Mouse (Mus musculus): ENCODE data around the gene Dpf3. TPM values are rescaled to one million over a fixed set of nuclear protein-coding genes. Genes with fewer than 3 reads are reported as not detected.

Gene Dpf3
- polyA plus RNA-seq, 1 experiment from 2014 or later: 15.5 TPM

- no peak for ATAC-seq (ENCODE audit: low FRiP score, low TSS enrichment)
- Histone ChIP-seq H3K4me1 (ENCODE audit: control insufficient read depth, insufficient read depth, low read length) (peaks cover 11% of the 10 kb centered on the region; the same call in 1 of the 2 replicates), H3K9ac (ENCODE audit: low read depth, low read length) (no peak overlapping the region), H3K4me3 (ENCODE audit: low read length) (no peak overlapping the region), H3K27me3 (ENCODE audit: control insufficient read depth, insufficient read depth, low read length) (no peaks in the 10 kb centered on the region), H3K36me3 (ENCODE audit: control insufficient read depth, insufficient read depth, low read length) (no peaks in the 10 kb centered on the region), H3K4me2 (replicated peaks; ENCODE audit: low read depth, low read length) (no peak overlapping the region), H3K9me3 (ENCODE audit: control insufficient read depth, low read length) (no peaks in the 10 kb centered on the region), H3K27ac (ENCODE audit: low read depth, low read length) (no peak overlapping the region)
- WGBS: 75% methylated on average over 12 of the region's 12 CpGs
Measured at GRCm38 (mm10) chr12:83424086-83424719, 63.3 kb downstream of the Dpf3 start.

GRCm38 (mm10) chr12:83420346-83420745 is 67.2 kb downstream of the Dpf3 start:
- no peak for ATAC-seq (ENCODE audit: low FRiP score, low TSS enrichment)
- Histone ChIP-seq H3K9me3 (ENCODE audit: control insufficient read depth, low read length) (no peaks in the 10 kb centered on the region), H3K36me3 (ENCODE audit: control insufficient read depth, insufficient read depth, low read length) (no peaks in the 10 kb centered on the region), H3K9ac (ENCODE audit: low read depth, low read length) (no peak overlapping the region), H3K27ac (ENCODE audit: low read depth, low read length) (no peak overlapping the region), H3K4me1 (ENCODE audit: control insufficient read depth, insufficient read depth, low read length) (no peaks in the 10 kb centered on the region), H3K4me3 (ENCODE audit: low read length) (no peak overlapping the region), H3K4me2 (replicated peaks; ENCODE audit: low read depth, low read length) (no peak overlapping the region), H3K27me3 (ENCODE audit: control insufficient read depth, insufficient read depth, low read length) (no peaks in the 10 kb centered on the region)
- 88% methylated on average over 5 of the region's 5 CpGs for WGBS

GRCm38 (mm10) chr12:83415207-83415606 is 72.3 kb downstream of the Dpf3 start:
- Histone ChIP-seq H3K9me3 (ENCODE audit: control insufficient read depth, low read length) (no peaks in the 10 kb centered on the region), H3K4me3 (ENCODE audit: low read length) (no peak overlapping the region), H3K4me1 (ENCODE audit: control insufficient read depth, insufficient read depth, low read length) (no peaks in the 10 kb centered on the region), H3K27me3 (ENCODE audit: control insufficient read depth, insufficient read depth, low read length) (no peaks in the 10 kb centered on the region), H3K9ac (ENCODE audit: low read depth, low read length) (no peak overlapping the region), H3K36me3 (ENCODE audit: control insufficient read depth, insufficient read depth, low read length) (no peaks in the 10 kb centered on the region), H3K27ac (ENCODE audit: low read depth, low read length) (no peak overlapping the region), H3K4me2 (replicated peaks; ENCODE audit: low read depth, low read length) (no peak overlapping the region)
- no peak for ATAC-seq (ENCODE audit: low FRiP score, low TSS enrichment)
- WGBS: 73% methylated on average over 4 of the region's 4 CpGs

DNA sequence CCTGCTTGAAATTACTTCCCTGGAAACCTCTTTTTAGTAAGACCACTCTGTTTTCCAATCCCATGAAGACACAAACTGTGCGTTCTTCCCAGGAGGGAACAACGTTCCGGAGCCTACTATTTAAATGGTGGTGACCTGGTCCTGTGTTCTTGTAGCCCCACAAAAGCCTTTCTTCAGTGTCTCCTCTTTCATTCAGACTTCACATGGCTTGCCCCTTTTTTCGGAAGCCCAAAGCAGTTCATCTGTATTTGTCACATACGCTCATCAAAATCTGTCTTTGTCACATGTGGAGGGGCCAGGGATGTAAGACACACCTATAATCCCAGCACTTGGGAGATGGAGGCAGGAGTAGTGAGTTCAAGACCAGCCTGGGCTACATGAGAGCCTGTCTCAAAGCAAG is 73.8 kb downstream of the Dpf3 start:
- no peak overlapping the region for H3K4me2 ChIP-seq (replicated peaks; ENCODE audit: low read depth, low read length)
- no peak overlapping the region for H3K27ac ChIP-seq (ENCODE audit: low read depth, low read length)
- no peak overlapping the region for H3K4me3 ChIP-seq (ENCODE audit: low read length)
- no peak overlapping the region for H3K9ac ChIP-seq (ENCODE audit: low read depth, low read length)
- no peaks in the 10 kb centered on the region for H3K4me1 ChIP-seq (ENCODE audit: control insufficient read depth, insufficient read depth, low read length)
- H3K36me3 ChIP-seq (ENCODE audit: control insufficient read depth, insufficient read depth, low read length): no peaks in the 10 kb centered on the region
- ATAC-seq (ENCODE audit: low FRiP score, low TSS enrichment): no peak
- H3K9me3 ChIP-seq (ENCODE audit: control insufficient read depth, low read length): no peaks in the 10 kb centered on the region
- WGBS: 95% methylated on average over 5 of the region's 5 CpGs
- no peaks in the 10 kb centered on the region for H3K27me3 ChIP-seq (ENCODE audit: control insufficient read depth, insufficient read depth, low read length)

DNA sequence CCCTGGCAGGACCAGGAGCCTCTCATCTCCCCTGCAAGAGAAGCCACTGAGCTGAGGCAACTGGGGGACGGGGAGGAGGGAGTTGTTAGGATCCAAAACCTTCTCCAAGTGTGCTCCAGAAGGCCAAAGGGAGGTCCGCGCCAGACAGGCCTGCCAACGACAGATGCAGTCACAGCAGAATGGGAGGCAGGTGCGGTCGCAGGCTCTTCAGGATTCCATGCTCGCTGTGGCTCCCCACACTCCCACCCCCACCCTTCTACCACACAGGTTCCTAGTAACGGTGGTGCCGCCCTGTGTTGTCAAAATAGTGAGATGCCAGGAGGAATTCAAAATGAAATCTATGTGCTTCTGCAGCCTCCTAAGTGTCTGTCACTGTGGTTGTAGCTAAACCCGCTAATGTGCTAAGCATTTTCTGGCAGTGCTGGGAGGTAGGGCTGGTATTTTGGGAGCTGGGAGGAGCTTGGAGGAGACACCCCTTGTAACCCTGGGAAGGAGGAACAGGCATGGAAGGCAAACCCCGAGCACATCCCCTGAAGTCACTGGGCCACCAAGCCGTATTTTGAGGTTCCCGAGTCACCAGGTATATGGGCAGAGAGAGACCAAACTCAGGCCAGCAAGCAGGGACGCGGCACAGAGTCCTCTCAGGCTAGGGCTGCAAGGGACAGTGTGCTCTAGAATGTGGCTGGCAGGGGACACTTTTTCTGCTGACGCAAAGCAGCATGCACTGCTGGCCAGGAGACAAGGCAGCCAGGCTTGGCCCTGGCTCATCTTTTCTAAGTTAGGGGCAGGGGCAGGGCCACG is 75.6 kb downstream of the Dpf3 start:
- no peaks in the 10 kb centered on the region for H3K9me3 ChIP-seq (ENCODE audit: control insufficient read depth, low read length)
- 67% methylated on average over 17 of the region's 17 CpGs for WGBS
- H3K9ac ChIP-seq (ENCODE audit: low read depth, low read length): no peak overlapping the region
- no peaks in the 10 kb centered on the region for H3K27me3 ChIP-seq (ENCODE audit: control insufficient read depth, insufficient read depth, low read length)
- H3K27ac ChIP-seq (ENCODE audit: low read depth, low read length): no peak overlapping the region
- no peaks in the 10 kb centered on the region for H3K4me1 ChIP-seq (ENCODE audit: control insufficient read depth, insufficient read depth, low read length)
- no peaks in the 10 kb centered on the region for H3K36me3 ChIP-seq (ENCODE audit: control insufficient read depth, insufficient read depth, low read length)
- H3K4me3 ChIP-seq (ENCODE audit: low read length): no peak overlapping the region
- ATAC-seq (ENCODE audit: low FRiP score, low TSS enrichment): no peak
- no peak overlapping the region for H3K4me2 ChIP-seq (replicated peaks; ENCODE audit: low read depth, low read length)

DNA sequence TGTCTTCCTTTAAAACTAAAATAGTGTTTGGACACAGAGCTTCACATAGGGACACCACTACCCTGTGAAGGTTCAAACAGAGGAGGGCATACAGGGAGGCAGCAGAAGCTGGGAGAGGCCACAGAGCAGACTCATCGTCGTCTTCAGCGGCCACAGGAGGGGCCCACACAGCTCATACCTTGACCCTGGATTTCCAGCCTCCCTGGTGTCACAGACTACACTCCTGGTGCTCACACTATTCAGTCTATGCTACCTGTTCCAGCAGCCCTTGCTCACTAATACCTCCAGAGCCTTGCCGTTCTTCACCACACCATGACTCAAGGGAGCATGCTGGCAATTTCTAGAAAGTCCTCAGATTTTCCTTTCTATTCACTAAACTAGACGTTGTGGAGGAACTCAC is 76.5 kb downstream of the Dpf3 start:
- WGBS: 72% methylated on average over 5 of the region's 5 CpGs
- H3K4me2 ChIP-seq (replicated peaks; ENCODE audit: low read depth, low read length): no peak overlapping the region
- no peak overlapping the region for H3K9ac ChIP-seq (ENCODE audit: low read depth, low read length)
- no peak for ATAC-seq (ENCODE audit: low FRiP score, low TSS enrichment)
- no peak overlapping the region for H3K27ac ChIP-seq (ENCODE audit: low read depth, low read length)
- no peak overlapping the region for H3K4me3 ChIP-seq (ENCODE audit: low read length)
- H3K27me3 ChIP-seq (ENCODE audit: control insufficient read depth, insufficient read depth, low read length): no peaks in the 10 kb centered on the region
- no peaks in the 10 kb centered on the region for H3K36me3 ChIP-seq (ENCODE audit: control insufficient read depth, insufficient read depth, low read length)
- no peaks in the 10 kb centered on the region for H3K9me3 ChIP-seq (ENCODE audit: control insufficient read depth, low read length)
- H3K4me1 ChIP-seq (ENCODE audit: control insufficient read depth, insufficient read depth, low read length): no peaks in the 10 kb centered on the region

- Histone ChIP-seq H3K4me3 (ENCODE audit: low read length) (no peak overlapping the region), H3K27ac (ENCODE audit: low read depth, low read length) (no peak overlapping the region), H3K9ac (ENCODE audit: low read depth, low read length) (no peak overlapping the region), H3K9me3 (ENCODE audit: control insufficient read depth, low read length) (no peaks in the 10 kb centered on the region), H3K4me1 (ENCODE audit: control insufficient read depth, insufficient read depth, low read length) (no peaks in the 10 kb centered on the region), H3K36me3 (ENCODE audit: control insufficient read depth, insufficient read depth, low read length) (no peaks in the 10 kb centered on the region), H3K4me2 (replicated peaks; ENCODE audit: low read depth, low read length) (no peak overlapping the region), H3K27me3 (ENCODE audit: control insufficient read depth, insufficient read depth, low read length) (no peaks in the 10 kb centered on the region)
- WGBS: 90% methylated on average over 12 of the region's 12 CpGs
- ATAC-seq (ENCODE audit: low FRiP score, low TSS enrichment): 0 out of 2 replicates have a peak, but pooled peaks have one; percentile 24
Measured at GRCm38 (mm10) chr12:83405374-83406125, 82.0 kb downstream of the Dpf3 start.

- no peak for ATAC-seq (ENCODE audit: low FRiP score, low TSS enrichment)
- no peak overlapping the region for H3K4me2 ChIP-seq (replicated peaks; ENCODE audit: low read depth, low read length)
- H3K9me3 ChIP-seq (ENCODE audit: control insufficient read depth, low read length): no peaks in the 10 kb centered on the region
- H3K27me3 ChIP-seq (ENCODE audit: control insufficient read depth, insufficient read depth, low read length): no peaks in the 10 kb centered on the region
- WGBS: 68% methylated on average over 5 of the region's 5 CpGs
- no peaks in the 10 kb centered on the region for H3K36me3 ChIP-seq (ENCODE audit: control insufficient read depth, insufficient read depth, low read length)
- no peak overlapping the region for H3K4me3 ChIP-seq (ENCODE audit: low read length)
- H3K4me1 ChIP-seq (ENCODE audit: control insufficient read depth, insufficient read depth, low read length): no peaks in the 10 kb centered on the region
- no peak overlapping the region for H3K9ac ChIP-seq (ENCODE audit: low read depth, low read length)
- no peak overlapping the region for H3K27ac ChIP-seq (ENCODE audit: low read depth, low read length)
Measured at GRCm38 (mm10) chr12:83402270-83402669, 85.2 kb downstream of the Dpf3 start.

DNA sequence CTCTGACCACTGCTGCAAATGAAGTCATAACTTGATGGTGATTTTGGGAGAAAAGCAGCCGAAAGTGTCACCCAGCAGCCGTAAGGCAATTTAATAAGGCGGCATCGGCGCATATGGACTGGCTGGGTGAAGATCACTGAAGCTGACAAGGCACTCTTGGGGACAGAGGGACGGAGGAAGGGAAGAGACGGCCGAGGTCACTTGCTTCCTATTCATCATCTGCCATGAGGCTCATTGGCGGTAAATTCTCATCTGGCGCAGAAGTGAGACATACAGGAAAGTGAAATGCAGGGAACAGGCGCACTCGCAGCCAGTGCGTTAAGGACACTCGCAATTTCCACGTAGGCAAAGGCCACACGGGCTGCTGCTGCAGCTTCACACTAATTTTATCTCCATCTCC is 95.5 kb downstream of the Dpf3 start:
- H3K9me3 ChIP-seq (ENCODE audit: control insufficient read depth, low read length): peaks cover 4% of the 10 kb centered on the region; the same call in 1 of the 2 replicates
- no peak overlapping the region for H3K4me2 ChIP-seq (replicated peaks; ENCODE audit: low read depth, low read length)
- 79% methylated on average over 16 of the region's 16 CpGs for WGBS
- H3K36me3 ChIP-seq (ENCODE audit: control insufficient read depth, insufficient read depth, low read length): no peaks in the 10 kb centered on the region
- no peak overlapping the region for H3K27ac ChIP-seq (ENCODE audit: low read depth, low read length)
- no peaks in the 10 kb centered on the region for H3K4me1 ChIP-seq (ENCODE audit: control insufficient read depth, insufficient read depth, low read length)
- H3K27me3 ChIP-seq (ENCODE audit: control insufficient read depth, insufficient read depth, low read length): no peaks in the 10 kb centered on the region
- H3K4me3 ChIP-seq (ENCODE audit: low read length): no peak overlapping the region
- H3K9ac ChIP-seq (ENCODE audit: low read depth, low read length): no peak overlapping the region
- no peak for ATAC-seq (ENCODE audit: low FRiP score, low TSS enrichment)

Measured in kidney, embryonic 14.5 days (tissue).